Mouse (Mus musculus): Measurements from ENCODE around the gene Pakap.

DNA sequence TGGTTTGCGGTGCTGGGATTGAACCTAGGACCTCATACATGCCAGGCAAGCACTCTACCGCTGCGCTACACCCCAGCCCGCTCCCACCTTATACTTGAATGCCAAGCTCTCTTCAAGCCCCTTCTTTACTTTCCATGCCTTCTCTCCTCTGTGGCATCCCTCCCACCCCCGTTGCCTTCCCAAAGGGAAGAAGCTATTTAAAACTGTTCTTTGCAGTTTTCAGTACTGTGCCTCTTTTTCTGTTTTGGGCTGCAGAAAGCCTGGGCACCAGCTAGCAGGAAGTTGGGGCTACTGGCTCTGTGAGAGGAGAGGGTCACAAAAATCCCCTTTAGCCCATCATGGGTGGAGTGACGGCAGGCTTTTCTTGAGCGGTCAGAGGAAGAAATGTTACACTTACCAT lies 65.1 kb downstream of the Pakap start:
- no peak for TF ChIP-seq POLR2A (IDR thresholded peaks at IDR 0.05; ENCODE audit: insufficient read depth, low read depth, low read length)
- no peak for TF ChIP-seq CTCF (IDR thresholded peaks at IDR 0.05; ENCODE audit: insufficient read depth, low read depth, low read length)
